ENCODE assay signal across 10 mouse cellular contexts in genomic region chr7:74552546-74552945, GRCm38 (mm10). TPM values are rescaled to one million over a fixed set of nuclear protein-coding genes. Genes with fewer than 3 reads are reported as not detected.
A peak's percentile ranks its signal among the peaks of the same experiment; 100 is the strongest.
DNase-seq lines count a peak whose midpoint lies in the region; ATAC-seq lines count a peak whose summit lies in the region.
"Had no signal": no experiment of that assay in that cellular context is flagged by ENCODE, and none has a peak within 500 bp of the region (broad histone marks: within the 10 kb centered on the region; RNA-seq: fewer than 3 reads in every experiment).

No protein-coding gene starts in this region.

- H3K9ac ChIP-seq in forebrain, embryonic 13.5 days = no peak overlapping the region
- no peak overlapping the region for H3K9ac ChIP-seq in forebrain, embryonic 11.5 days (ENCODE audit: low read length)
- no peak overlapping the region for H3K9ac ChIP-seq in limb, embryonic 13.5 days
- 0 out of 2 replicates have a peak overlapping the region, but pooled peaks have one; percentile 6 for H3K9ac ChIP-seq in hindbrain, embryonic 13.5 days
- H3K9ac ChIP-seq in neural tube, embryonic 14.5 days (replicated peaks; ENCODE audit: low read depth, low read length) = no peak overlapping the region

- H3K4me1 ChIP-seq in forebrain, embryonic 13.5 days = peaks cover 26% of the 10 kb centered on the region
- H3K4me1 ChIP-seq in forebrain, embryonic 11.5 days (replicated peaks; ENCODE audit: control insufficient read depth, insufficient read depth, low read length) = peaks cover 3% of the 10 kb centered on the region; the same call in 1 of the 2 replicates
- peaks cover 27% of the 10 kb centered on the region for H3K4me1 ChIP-seq in limb, embryonic 13.5 days
- H3K4me1 ChIP-seq in limb, embryonic 10.5 days = peaks cover 43% of the 10 kb centered on the region
- peaks cover 45% of the 10 kb centered on the region for H3K4me1 ChIP-seq in hindbrain, embryonic 13.5 days (replicated peaks)
- peaks cover 11% of the 10 kb centered on the region; the same call in 1 of the 2 replicates for H3K4me1 ChIP-seq in neural tube, embryonic 14.5 days (ENCODE audit: control insufficient read depth, insufficient read depth, low read length)

- no peak overlapping the region for H3K27ac ChIP-seq in forebrain, embryonic 13.5 days
- H3K27ac ChIP-seq in forebrain, embryonic 11.5 days (ENCODE audit: low read depth, low read length) = no peak overlapping the region
- H3K27ac ChIP-seq in limb, embryonic 13.5 days = no peak overlapping the region
- no peak overlapping the region for H3K27ac ChIP-seq in limb, embryonic 10.5 days
- H3K27ac ChIP-seq in hindbrain, embryonic 13.5 days = no peak overlapping the region
- H3K27ac ChIP-seq in neural tube, embryonic 14.5 days (ENCODE audit: low read depth, low read length) = no peak overlapping the region

- peak overlapping the region; percentile 87 for H3K4me2 ChIP-seq in forebrain, embryonic 13.5 days
- no peak overlapping the region for H3K4me2 ChIP-seq in forebrain, embryonic 11.5 days (ENCODE audit: low read depth, low read length, severe bottlenecking)
- peak overlapping the region; percentile 92 for H3K4me2 ChIP-seq in limb, embryonic 13.5 days (replicated peaks)
- peak overlapping the region; percentile 80 for H3K4me2 ChIP-seq in hindbrain, embryonic 13.5 days
- peak overlapping the region; percentile 79 for H3K4me2 ChIP-seq in neural tube, embryonic 14.5 days (ENCODE audit: low read depth, low read length)

- peaks cover 20% of the 10 kb centered on the region for H3K27me3 ChIP-seq in forebrain, embryonic 13.5 days
- H3K27me3 ChIP-seq in forebrain, embryonic 11.5 days (ENCODE audit: control insufficient read depth, insufficient read depth, low read length) = peaks cover 17% of the 10 kb centered on the region; the same call in 1 of the 2 replicates
- peaks cover 41% of the 10 kb centered on the region for H3K27me3 ChIP-seq in limb, embryonic 13.5 days
- peaks cover 42% of the 10 kb centered on the region for H3K27me3 ChIP-seq in limb, embryonic 10.5 days (ENCODE audit: low read depth, poor library complexity, severe bottlenecking)
- peaks cover 25% of the 10 kb centered on the region for H3K27me3 ChIP-seq in hindbrain, embryonic 13.5 days
- H3K27me3 ChIP-seq in neural tube, embryonic 14.5 days (ENCODE audit: control insufficient read depth, insufficient read depth, low read length) = no peaks in the 10 kb centered on the region

- no peak for DNase-seq in forebrain, embryonic 11.5 days (ENCODE audit: low spot score)
- DNase-seq in limb, embryonic 10.5 days (ENCODE audit: low spot score) = no peak
- DNase-seq in lung, postnatal 36 days = no peak
- DNase-seq in testis, postnatal 14 days (ENCODE audit: low spot score) = no peak
- DNase-seq: cerebellum, postnatal 14 days; layer of hippocampus, adult 9-11 months had no signal

- H3K9me3 ChIP-seq in forebrain, embryonic 13.5 days (replicated peaks) = no peaks in the 10 kb centered on the region
- no peaks in the 10 kb centered on the region for H3K9me3 ChIP-seq in forebrain, embryonic 11.5 days (ENCODE audit: control insufficient read depth, low read length)
- no peaks in the 10 kb centered on the region for H3K9me3 ChIP-seq in limb, embryonic 13.5 days
- H3K9me3 ChIP-seq in limb, embryonic 10.5 days (replicated peaks) = no peaks in the 10 kb centered on the region
- H3K9me3 ChIP-seq in hindbrain, embryonic 13.5 days = no peaks in the 10 kb centered on the region
- no peaks in the 10 kb centered on the region for H3K9me3 ChIP-seq in neural tube, embryonic 14.5 days (ENCODE audit: control insufficient read depth, low read length)

- no peak for ATAC-seq in forebrain, embryonic 13.5 days
- no peak for ATAC-seq in forebrain, embryonic 11.5 days (replicated peaks; ENCODE audit: low FRiP score)
- ATAC-seq in limb, embryonic 13.5 days (ENCODE audit: low FRiP score, low read depth) = no peak
- ATAC-seq in hindbrain, embryonic 13.5 days (ENCODE audit: low FRiP score) = no peak
- ATAC-seq in neural tube, embryonic 14.5 days (ENCODE audit: low read depth) = no peak

- WGBS in forebrain, embryonic 13.5 days = 74% methylated on average over 4 of the region's 4 CpGs
- whole genome bisulfite sequencing in forebrain, embryonic 11.5 days = 70% methylated on average over 4 of the region's 4 CpGs
- 43% methylated on average over 4 of the region's 4 CpGs for WGBS in limb, embryonic 13.5 days
- WGBS in limb, embryonic 10.5 days = 70% methylated on average over 4 of the region's 4 CpGs
- 70% methylated on average over 4 of the region's 4 CpGs for WGBS in hindbrain, embryonic 13.5 days
- 65% methylated on average over 4 of the region's 4 CpGs for WGBS in neural tube, embryonic 14.5 days

- H3K36me3 ChIP-seq in forebrain, embryonic 13.5 days (ENCODE audit: poor library complexity, severe bottlenecking) = no peaks in the 10 kb centered on the region
- no peaks in the 10 kb centered on the region for H3K36me3 ChIP-seq in forebrain, embryonic 11.5 days (ENCODE audit: control insufficient read depth, insufficient read depth, low read length)
- H3K36me3 ChIP-seq in limb, embryonic 13.5 days = no peaks in the 10 kb centered on the region
- no peaks in the 10 kb centered on the region for H3K36me3 ChIP-seq in limb, embryonic 10.5 days
- no peaks in the 10 kb centered on the region for H3K36me3 ChIP-seq in hindbrain, embryonic 13.5 days
- no peaks in the 10 kb centered on the region for H3K36me3 ChIP-seq in neural tube, embryonic 14.5 days (ENCODE audit: control insufficient read depth, insufficient read depth, low read length)

- peak overlapping the region; percentile 72 for H3K4me3 ChIP-seq in forebrain, embryonic 13.5 days
- H3K4me3 ChIP-seq in forebrain, embryonic 11.5 days (ENCODE audit: low read depth, low read length) = no peak overlapping the region
- peak overlapping the region; percentile 68; the same call in 1 of the 2 replicates for H3K4me3 ChIP-seq in limb, embryonic 13.5 days
- H3K4me3 ChIP-seq in limb, embryonic 10.5 days = no peak overlapping the region
- H3K4me3 ChIP-seq in hindbrain, embryonic 13.5 days = peak overlapping the region; percentile 77
- H3K4me3 ChIP-seq in neural tube, embryonic 14.5 days (ENCODE audit: low read depth, low read length) = peak overlapping the region; percentile 69

RNA-seq across cellular contexts. Expression of gene Slco3a1, which starts 2.0 kb away (rescaled TPM):
- 14.0 and 16.5 TPM in 2 replicates for polyA plus RNA-seq in forebrain, embryonic 13.5 days (2015; fragmentation: Nextera tagmentation; extraction: Ambion mirVana)
- polyA plus RNA-seq in forebrain, embryonic 11.5 days (2014; fragmentation: Nextera tagmentation; extraction: Ambion mirVana) = 6.1 and 6.8 TPM in 2 replicates
- 9.8 and 11.2 TPM in 2 replicates for polyA plus RNA-seq in limb, embryonic 13.5 days (2015; fragmentation: Nextera tagmentation; extraction: Ambion mirVana)
- polyA plus RNA-seq in limb, embryonic 10.5 days (2016; fragmentation: Nextera tagmentation; extraction: Ambion mirVana) = 5.6 and 6.7 TPM in 2 replicates
- polyA plus RNA-seq in hindbrain, embryonic 13.5 days (2015; fragmentation: Nextera tagmentation; extraction: Ambion mirVana) = 18.4 and 18.8 TPM in 2 replicates
- 18.6 and 22.8 TPM in 2 replicates for polyA plus RNA-seq in neural tube, embryonic 14.5 days (2014; fragmentation: Nextera tagmentation; extraction: Ambion mirVana)

Comparison
In these comparisons a context has a peak if more than half of its experiments do, and no peak if none do; other contexts are left out.
1. H3K4me3 ChIP-seq: peak in forebrain, embryonic 13.5 days (single experiment), limb, embryonic 13.5 days (single experiment), hindbrain, embryonic 13.5 days (single experiment) and neural tube, embryonic 14.5 days (single experiment); none in forebrain, embryonic 11.5 days (single experiment) and limb, embryonic 10.5 days (single experiment).